Mouse (Mus musculus) heart, adult 8-10 months (tissue): ENCODE measurements around the gene Ppfia2. TPM values are rescaled to one million over a fixed set of nuclear protein-coding genes. Genes with fewer than 3 reads are reported as not detected.

Experiments
- DNase-seq: peaks from one replicate; pipeline ENCODE4 v3.0.0; 2022; ENCODE audit warnings: low spot score
- total RNA-seq, 4 experiments: library from RNA; stranded (reverse); gene quantifications; 2 replicates each; pipeline ENCODE4 v1.2.4; 2022

Gene Ppfia2
- total RNA-seq, 4 experiments from 2014 or later, result 0.19 to 0.25 (median 0.22) TPM

DNA sequence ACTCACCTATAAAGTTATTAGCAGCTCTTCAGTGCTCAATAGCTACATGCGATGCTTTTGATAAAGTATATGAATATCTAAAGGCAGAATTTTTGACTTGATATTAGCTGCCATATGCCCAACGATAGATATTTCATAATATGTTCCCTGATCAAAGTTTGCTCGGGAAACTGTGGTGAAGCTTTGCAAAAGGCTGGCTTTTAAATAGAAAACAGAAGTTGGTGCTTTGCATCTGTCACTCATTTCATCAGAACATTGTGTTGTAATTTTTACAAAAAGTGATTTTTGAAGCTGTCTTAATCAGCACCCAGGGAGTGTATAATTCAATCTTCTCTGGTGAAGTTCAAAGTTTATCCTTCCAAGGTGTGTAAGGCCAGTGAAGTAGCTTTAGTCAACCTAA is 195.1 kb downstream of the Ppfia2 start:
- DNase-seq, result no peak

DNA sequence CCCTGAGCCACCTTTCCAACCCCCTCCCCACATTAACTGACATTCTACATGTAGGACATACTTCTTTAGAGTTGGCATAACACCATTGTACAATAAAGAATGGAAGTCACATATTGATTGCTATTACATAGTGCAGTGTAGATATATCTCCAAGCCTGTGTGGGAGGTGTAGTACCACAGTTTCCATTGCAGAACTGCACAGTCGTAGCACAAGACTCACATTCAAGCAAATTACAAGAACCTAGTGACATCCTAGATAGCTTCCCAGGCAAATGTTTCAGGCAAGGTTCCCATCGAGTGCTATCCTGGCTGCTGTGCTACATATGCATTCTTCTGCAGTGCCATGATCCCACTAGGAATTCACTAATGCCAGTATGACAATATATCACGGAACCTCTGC is 200.0 kb downstream of the Ppfia2 start:
- no peak for DNase-seq

DNA sequence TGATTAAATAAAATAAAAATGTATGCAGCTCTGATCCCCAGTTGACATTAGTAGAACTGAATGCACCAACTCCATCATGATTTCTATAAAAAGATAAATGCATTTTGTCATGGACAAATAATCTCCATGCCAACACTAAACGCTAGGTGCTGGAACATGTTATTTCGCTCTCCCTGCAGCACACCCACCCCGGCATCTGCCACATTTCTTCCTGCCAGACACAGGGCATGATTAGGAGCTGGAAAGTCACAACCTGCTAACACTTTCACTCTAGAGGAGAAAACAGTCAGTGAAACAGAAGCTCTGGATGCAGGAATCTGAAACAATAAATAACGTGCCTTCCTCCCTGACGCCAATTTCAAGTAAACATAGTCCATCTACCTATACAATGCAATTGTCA is 211.3 kb downstream of the Ppfia2 start:
- DNase-seq, result no peak

- DNase-seq, result no peak
Observed at GRCm38 (mm10) chr10:106685519-106685918, 215.4 kb downstream of the Ppfia2 start.

DNA sequence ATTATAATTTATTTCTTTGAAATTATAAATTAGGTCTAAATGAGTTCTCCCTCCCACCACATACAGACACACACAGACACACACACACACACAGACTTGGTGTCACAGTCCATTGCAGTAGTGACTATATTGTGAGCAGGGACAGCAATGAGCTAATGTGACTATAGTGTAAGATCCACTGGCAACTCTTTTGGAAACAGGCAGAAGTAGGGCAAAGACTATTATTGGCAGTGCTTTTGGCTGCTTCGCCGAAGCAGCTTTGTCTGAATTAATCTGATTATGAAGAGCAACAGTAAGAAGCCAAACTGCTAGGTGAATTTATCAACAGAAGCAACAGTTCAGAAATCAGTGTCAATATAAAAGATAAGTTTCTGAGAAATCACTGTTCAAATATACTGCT is 249.8 kb downstream of the Ppfia2 start:
- no peak for DNase-seq

DNA sequence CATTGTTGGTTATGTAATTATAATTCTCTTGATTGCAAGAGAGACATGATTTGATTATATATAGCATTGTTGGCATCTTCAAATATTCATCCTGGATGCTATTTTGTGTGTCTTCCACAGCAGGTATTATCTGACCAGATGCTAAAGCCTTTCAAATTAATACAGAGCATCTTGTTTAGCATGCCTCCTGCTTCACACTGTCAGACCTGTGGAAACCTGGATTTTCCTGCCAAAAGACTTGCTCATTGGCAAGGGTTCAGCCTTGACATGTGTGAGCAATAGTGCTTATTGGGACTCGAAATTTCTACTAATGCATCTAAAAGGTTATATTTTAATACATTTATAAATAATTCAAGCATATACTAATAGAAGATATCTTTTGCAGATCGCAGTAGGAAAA is 262.1 kb downstream of the Ppfia2 start:
- DNase-seq, result no peak

GRCm38 (mm10) chr10:106736230-106737063 is 266.3 kb downstream of the Ppfia2 start:
- no peak for DNase-seq

DNA sequence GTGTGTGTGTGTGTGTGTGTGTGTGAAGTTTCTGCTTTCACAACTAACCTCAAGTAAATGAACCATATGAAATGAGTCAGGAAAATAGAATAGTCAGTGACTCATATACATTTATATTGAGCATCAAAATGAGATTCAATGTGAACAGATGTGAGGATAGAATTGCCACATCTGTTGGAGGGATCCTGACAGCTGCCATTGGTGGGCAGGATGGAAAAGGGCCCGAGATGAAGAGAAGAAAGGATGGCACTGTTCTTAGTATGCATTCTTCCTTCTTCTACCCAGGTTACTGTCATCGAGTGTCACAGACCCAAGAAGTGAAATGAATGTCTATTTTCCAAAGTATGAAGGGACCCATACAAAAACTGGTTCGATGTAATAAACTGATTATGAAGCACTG is 268.1 kb downstream of the Ppfia2 start:
- DNase-seq, result no peak

DNA sequence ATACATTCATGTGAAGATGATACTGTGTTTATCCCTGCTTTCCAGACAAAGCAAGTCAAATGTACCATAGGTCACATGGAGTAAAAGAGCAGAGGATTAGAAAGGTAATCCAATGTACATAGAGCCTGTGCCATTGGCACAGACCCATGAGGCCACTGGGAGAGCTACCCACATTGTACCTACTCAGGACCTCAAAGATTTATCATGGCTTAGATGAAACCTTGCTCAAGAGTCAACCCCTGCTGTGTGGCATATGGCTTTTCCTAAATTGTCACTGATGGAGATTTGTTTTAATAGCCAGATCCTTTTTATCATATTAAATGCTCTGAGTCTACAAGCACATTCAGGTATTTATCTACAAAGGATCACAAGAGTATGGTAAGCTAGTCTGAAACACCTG is 274.8 kb downstream of the Ppfia2 start:
- DNase-seq, result no peak

- no peak for DNase-seq
Observed at GRCm38 (mm10) chr10:106761061-106761460, 290.9 kb downstream of the Ppfia2 start.

DNA sequence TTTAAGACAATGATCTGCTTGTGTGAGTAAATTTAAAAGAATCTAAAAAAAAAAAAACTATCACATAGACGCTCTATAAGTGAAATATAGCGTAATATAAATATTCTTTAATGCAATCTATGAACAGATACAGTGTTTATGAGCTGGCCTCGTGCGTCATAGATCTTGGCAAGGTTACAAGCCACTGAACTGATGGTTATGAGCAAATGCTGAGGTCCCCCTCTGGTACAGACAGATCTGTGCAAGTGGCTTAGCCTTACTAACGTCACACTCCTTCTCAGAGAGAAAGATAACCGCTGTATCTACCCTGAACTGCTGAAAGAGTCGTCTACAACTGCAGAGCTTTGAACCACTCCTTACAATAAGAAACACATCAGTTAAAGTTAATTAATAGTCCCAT is 293.6 kb downstream of the Ppfia2 start:
- DNase-seq, result no peak

DNA sequence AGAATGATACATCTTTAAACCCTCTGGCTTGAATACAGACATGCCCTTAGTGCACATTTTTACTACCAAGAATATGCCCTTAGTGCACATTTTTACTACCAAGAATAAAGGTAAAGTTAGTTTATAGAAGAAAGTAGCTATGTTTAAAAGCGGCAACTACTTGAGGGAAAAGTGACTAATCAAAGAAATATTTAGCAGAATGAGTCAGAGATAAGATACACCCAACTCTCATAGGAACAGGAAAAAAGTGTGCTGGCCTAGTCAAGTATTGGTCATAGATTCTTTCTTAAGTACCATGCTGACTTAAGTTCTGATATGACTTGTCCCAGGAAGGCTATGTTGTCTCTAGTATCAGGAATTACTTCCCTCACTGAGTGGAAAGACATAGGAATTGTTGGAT is 305.4 kb downstream of the Ppfia2 start:
- no peak for DNase-seq

DNA sequence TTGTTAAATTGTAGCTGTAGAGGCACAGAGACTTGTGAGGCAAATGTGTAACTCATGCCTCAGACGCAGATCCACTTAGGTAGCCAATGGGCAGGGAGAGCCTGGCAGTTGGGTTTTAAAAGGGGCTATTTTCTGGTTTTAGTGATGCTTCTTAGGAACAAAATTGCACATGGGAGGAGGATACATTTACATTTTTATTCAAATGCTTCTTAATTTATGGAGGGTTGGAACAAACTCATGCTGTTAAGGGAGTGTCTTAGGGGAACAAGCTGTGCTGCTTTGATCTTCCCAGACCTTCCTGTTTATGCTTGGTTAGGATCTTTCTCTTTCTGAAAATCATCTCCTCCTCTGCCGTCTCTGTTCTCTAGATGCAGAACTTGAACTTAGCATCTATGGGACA is 345.3 kb downstream of the Ppfia2 start:
- no peak for DNase-seq

DNA sequence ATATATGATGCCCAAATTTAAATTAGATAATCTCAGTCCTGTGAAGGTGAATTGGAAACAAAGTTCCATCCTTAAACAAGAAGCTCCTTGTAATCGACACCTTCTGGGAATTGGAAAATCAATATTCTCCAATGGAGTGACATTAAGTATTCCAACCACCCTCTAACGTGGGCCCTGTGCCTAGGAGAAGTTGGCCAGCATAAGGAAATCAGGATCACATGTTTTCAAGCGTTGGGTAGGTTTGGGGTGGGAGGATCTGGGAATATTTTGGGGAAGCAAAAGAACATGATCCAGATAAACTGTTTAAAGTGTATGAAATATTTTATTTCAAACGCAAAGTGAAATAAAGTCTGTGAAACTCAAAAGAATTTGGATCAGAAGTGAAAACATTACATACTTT is 348.2 kb downstream of the Ppfia2 start:
- no peak for DNase-seq

DNA sequence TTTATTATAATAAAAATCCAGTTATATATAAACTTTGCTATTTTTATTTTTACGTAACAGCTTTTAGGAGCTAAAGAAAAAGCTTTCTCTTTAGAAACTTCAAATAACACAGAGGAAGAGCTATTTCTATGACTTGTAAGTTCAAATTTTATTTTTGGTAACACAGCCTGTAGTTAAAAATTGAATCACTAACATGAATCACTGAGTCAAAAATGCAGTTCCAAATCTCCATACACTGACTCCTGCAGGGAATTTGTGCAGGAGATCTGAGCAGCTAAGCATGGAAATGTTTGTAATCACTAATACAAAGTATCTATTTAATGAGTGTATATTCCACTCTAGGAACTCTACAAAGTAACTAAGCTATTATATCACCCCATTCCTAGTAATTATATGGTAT is 354.1 kb downstream of the Ppfia2 start:
- no peak for DNase-seq

DNA sequence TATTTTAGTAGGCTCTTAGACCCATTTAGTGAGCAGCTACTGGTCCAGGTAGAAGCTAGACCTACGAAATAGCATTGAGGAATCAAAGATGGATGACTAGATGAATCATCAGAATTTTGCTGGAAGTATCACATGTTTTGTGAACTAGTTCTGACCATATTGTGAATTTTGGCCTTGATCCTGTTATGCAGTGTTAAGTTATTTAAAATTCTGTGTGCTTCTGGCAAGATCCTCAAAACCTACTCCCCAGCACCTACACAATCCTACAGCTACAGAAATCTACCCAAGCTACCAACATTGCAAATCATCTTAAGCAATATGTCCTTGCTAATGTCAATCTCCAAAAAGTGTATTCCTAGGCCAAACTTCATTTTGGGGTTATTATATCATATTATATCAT is 368.3 kb downstream of the Ppfia2 start:
- DNase-seq, result no peak

GRCm38 (mm10) chr10:106858106-106858505 is 388.0 kb downstream of the Ppfia2 start:
- DNase-seq, result no peak

DNA sequence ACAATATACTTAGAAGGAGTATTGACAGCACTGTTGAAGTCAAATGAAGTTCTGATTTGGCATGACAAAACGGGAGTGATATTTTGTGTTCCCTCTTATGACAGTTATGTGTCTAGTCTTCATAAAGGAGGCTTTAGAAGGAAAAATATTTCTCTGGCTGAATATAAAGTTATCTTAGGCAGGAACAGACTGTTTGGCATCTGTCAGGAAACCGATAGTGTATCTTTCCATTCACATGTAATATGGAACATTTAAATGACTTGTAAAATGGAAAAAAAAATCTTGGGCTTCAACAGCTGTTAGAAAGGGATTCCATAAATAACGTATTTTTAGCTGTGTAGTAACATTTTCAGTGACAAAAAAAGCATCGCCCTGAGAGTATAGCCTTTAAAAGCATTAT is 400.1 kb downstream of the Ppfia2 start:
- DNase-seq, result no peak

DNA sequence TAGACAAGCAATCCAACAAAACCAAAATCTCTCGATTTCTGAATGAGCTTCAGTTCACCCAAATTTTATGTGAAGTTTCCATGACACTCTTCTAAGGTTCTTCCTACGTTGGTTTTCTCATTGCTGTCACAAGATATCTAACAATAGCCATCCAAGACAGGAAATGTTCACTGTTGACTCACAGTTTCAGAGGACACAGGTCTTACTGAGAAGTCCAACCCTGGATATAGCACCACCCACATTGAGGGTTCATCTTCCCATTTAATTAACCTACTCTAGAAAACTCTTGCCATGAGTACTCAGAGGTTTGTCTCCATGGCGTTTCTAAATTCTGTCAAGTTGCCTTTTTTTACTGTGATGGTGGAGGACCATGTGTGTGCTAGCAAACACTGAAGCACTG is 401.7 kb downstream of the Ppfia2 start:
- no peak for DNase-seq

DNA sequence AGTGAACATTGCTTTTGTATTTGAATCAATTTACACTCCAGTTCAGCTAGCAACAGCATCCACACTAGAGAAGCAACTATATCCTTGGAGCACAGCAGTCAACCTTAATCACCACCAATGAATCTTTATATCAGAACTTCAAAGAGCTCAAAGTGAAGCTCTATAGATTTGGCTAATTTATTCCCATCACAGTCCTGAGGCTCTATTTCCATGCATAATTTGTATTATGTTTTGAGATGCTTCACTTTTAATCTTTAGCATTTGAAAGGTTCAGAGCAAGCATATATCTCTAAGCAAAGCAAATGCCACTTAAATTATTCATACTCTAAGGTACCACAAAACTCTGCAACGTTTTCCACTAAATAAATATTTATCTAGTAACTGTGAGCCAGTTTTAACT is 402.6 kb downstream of the Ppfia2 start:
- no peak for DNase-seq

DNA sequence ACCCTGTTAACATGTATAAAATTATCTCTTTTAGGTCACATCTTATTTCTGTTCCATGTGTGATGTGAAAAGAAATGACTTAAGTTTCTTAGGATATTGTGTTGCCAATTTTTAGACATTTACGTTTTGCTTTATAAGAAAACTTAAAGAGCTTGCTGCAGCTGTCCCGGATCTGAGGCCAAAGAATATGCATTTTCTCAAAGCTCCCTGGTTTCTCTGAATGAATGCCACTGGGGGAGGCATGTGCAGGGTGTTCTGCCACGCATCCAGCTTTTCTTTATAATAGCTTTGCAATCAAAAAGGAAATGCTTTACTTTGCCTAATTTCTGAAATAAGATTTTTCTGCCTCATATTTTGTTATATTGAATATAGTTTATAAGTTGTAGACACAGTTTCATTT is 411.2 kb downstream of the Ppfia2 start:
- DNase-seq, result no peak

DNA sequence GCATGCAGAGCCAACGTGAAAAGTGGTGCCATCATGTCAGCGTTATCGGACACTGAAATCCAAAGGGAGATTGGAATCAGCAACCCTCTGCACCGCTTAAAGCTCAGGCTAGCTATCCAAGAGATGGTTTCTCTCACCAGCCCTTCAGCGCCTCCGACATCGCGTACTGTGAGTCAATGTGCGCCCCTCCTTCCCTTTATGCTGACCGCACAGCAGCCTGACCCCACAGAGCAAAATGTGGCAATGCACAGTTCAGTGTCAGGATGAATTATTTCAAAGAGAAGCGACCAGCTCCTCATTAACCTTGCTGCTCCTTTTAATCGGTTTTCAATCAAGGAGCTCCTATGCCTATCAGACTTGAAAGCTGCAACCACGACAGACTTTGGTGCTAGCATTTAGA is 426.2 kb downstream of the Ppfia2 start:
- no peak for DNase-seq

DNA sequence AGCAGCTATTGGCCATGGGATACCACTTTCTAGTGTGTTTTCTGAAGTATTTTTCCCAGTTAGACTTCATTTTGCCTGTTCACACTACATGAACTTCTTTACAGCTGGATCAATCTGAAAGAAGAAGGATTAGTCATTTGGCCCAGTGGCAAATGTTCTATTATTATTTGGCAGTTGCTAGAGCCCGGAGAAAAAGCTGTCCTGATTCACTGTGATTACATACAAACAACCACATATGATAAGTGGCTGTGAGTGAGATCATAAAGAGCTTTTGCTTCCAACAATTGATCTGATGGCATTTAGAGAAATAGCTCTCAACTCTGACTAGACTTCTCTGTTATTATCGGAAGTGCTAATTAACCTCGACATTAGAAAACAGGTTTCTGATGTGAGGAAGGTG is 440.0 kb downstream of the Ppfia2 start:
- no peak for DNase-seq

GRCm38 (mm10) chr10:106913032-106913431 is 442.9 kb downstream of the Ppfia2 start:
- no peak for DNase-seq
